Mouse (Mus musculus): ENCODE measurements at regions not wholly inside any gene's neighbourhood (a gene's known extent, or its start where the extent isn't known, plus 50 kb on each side); places are given as distances from the start of the nearest gene placed in this dataset.

DNA sequence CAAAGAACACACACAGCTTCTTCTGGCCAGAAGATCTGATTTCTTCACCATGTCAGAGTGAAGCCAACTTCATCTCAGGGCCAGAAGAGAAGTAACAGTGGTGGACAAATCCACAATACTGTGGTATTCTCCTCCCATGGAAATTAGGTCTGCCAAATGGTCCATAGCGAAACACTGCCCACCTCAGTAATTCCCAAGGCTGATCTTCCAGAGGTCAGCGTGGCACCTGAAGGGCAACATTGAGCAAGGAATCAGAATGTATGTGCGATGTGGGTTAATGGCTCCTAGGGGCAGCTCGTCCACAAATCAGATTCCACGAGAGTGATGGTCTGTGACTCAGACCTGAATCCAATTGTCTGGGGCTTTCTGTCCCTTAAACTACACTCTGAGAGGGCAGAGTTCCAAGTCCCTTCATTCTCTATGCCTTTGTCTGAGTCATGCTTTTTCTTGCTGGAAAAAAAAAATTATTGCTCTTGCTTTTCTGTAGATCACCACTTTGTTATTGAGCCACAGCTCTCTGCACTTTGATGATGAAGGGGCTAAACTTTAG, 307.9 kb upstream of the Noct start:
- TF ChIP-seq GATA1 (IDR thresholded peaks at IDR 0.05; ENCODE audit: borderline replicate concordance, low read length) = no peak
- TF ChIP-seq CTCF (IDR thresholded peaks at IDR 0.05; ENCODE audit: low read depth, low read length) = no peak
- TF ChIP-seq TAL1 (conservative IDR thresholded peaks at IDR 0.05; ENCODE audit: low read depth, low read length) = no peak
- no peak for TF ChIP-seq GATA2 (IDR thresholded peaks at IDR 0.05; ENCODE audit: borderline replicate concordance, low read depth, low read length)
